Mouse (Mus musculus): Measurements from ENCODE around the gene Pi4k2a. TPM values are rescaled to one million over a fixed set of nuclear protein-coding genes. Genes with fewer than 3 reads are reported as not detected.

Pi4k2a gene
- polyA plus RNA-seq, 2 experiments, result 8.6 to 9.1 TPM

GRCm38 (mm10) chr19:42051351-42051750, 38.9 kb upstream of the Pi4k2a start:
- Histone ChIP-seq H3K27ac (no peak overlapping the region), H3K36me3 (replicated peaks; ENCODE audit: control insufficient read depth, insufficient read depth, low read depth) (no peaks in the 10 kb centered on the region), H3K9me3 (ENCODE audit: control insufficient read depth, low read length) (no peaks in the 10 kb centered on the region), H3K27me3 (ENCODE audit: control insufficient read depth, insufficient read depth, low read length) (no peaks in the 10 kb centered on the region), H3K4me1 (replicated peaks; ENCODE audit: control insufficient read depth in 2 of 2, insufficient read depth in 2 of 2, low read length in 1 of 2) (peaks cover 0 to 2% of the 10 kb centered on the region in 2 experiments; a peak in 1 of 4 replicates), H3K4me3 (ENCODE audit: insufficient read depth in 1 of 2, low read depth in 2 of 2, low read length in 2 of 2) (no peak overlapping the region), H3K4me2 (ENCODE audit: low read depth) (no peak overlapping the region), H3K9ac (replicated peaks) (no peak overlapping the region)
- no peak for TF ChIP-seq EP300 (IDR thresholded peaks at IDR 0.05; ENCODE audit: low read depth)
- no peak for TF ChIP-seq CTCF (IDR thresholded peaks at IDR 0.05; ENCODE audit: low read depth)
- WGBS (ENCODE audit: insufficient replicate concordance), result 67% methylated on average over 3 of the region's 3 CpGs
- ATAC-seq (ENCODE audit: insufficient read depth) (no peak), DNase-seq (ENCODE audit: low read depth in 3 of 3, low spot score in 3 of 3) (no peak)

- Histone ChIP-seq H3K9me3 (ENCODE audit: control insufficient read depth, low read length) (no peaks in the 10 kb centered on the region), H3K9ac (replicated peaks) (no peak within 1 kb of the TSS), H3K27me3 (ENCODE audit: control insufficient read depth, insufficient read depth, low read length) (no peaks in the 10 kb centered on the region), H3K4me2 (ENCODE audit: low read depth) (no peak within 1 kb of the TSS), H3K36me3 (replicated peaks; ENCODE audit: control insufficient read depth, insufficient read depth, low read depth) (no peaks in the 10 kb centered on the region), H3K4me1 (replicated peaks; ENCODE audit: control insufficient read depth in 2 of 2, insufficient read depth in 2 of 2, low read length in 1 of 2) (peaks cover 0 to 2% of the 10 kb centered on the region in 2 experiments; a peak in 1 of 4 replicates), H3K27ac (no peak within 1 kb of the TSS), H3K4me3 (ENCODE audit: insufficient read depth in 1 of 2, low read depth in 2 of 2, low read length in 2 of 2) (no peak within 1 kb of the TSS)
- ATAC-seq (ENCODE audit: insufficient read depth), result no peak
- 68% methylated on average over 4 of the region's 4 CpGs for WGBS (ENCODE audit: insufficient replicate concordance)
- TF ChIP-seq CTCF (IDR thresholded peaks at IDR 0.05; ENCODE audit: low read depth) (no peak), EP300 (IDR thresholded peaks at IDR 0.05; ENCODE audit: low read depth) (no peak)
- no peak for DNase-seq (ENCODE audit: low read depth in 3 of 3, low spot score in 3 of 3)
Measured at GRCm38 (mm10) chr19:42051948-42052347, 38.3 kb upstream of the Pi4k2a start, which contains the start of gene 4933411K16Rik. Gene 4933411K16Rik (plus strand): TSS chr19:42052248.

- DNase-seq (ENCODE audit: low read depth in 3 of 3, low spot score in 3 of 3) (no peak), ATAC-seq (ENCODE audit: insufficient read depth) (no peak)
- H3K27ac ChIP-seq, result no peak overlapping the region
- no peak overlapping the region for H3K9ac ChIP-seq (replicated peaks)
- 66% methylated on average over 6 of the region's 6 CpGs for WGBS (ENCODE audit: insufficient replicate concordance)
- H3K36me3 ChIP-seq (replicated peaks; ENCODE audit: control insufficient read depth, insufficient read depth, low read depth), result no peaks in the 10 kb centered on the region
- H3K4me1 ChIP-seq (replicated peaks; ENCODE audit: control insufficient read depth in 2 of 2, insufficient read depth in 2 of 2, low read length in 1 of 2), result 0 out of 4 replicates have a peak, but pooled peaks cover 0 to 2% of the 10 kb centered on the region in 2 experiments
- H3K27me3 ChIP-seq (ENCODE audit: control insufficient read depth, insufficient read depth, low read length), result no peaks in the 10 kb centered on the region
- H3K4me2 ChIP-seq (ENCODE audit: low read depth), result no peak overlapping the region
- H3K9me3 ChIP-seq (ENCODE audit: control insufficient read depth, low read length), result no peaks in the 10 kb centered on the region
- no peak overlapping the region for H3K4me3 ChIP-seq (ENCODE audit: insufficient read depth in 1 of 2, low read depth in 2 of 2, low read length in 2 of 2)
- TF ChIP-seq CTCF (IDR thresholded peaks at IDR 0.05; ENCODE audit: low read depth), result no peak
Measured at GRCm38 (mm10) chr19:42054255-42054654, 36.0 kb upstream of the Pi4k2a start.

- H3K4me2 ChIP-seq (ENCODE audit: low read depth), result no peak overlapping the region
- 64% methylated on average over 2 of the region's 2 CpGs for WGBS (ENCODE audit: insufficient replicate concordance)
- H3K4me3 ChIP-seq (ENCODE audit: insufficient read depth in 1 of 2, low read depth in 2 of 2, low read length in 2 of 2), result no peak overlapping the region
- TF ChIP-seq EP300 (IDR thresholded peaks at IDR 0.05; ENCODE audit: low read depth) (no peak), CTCF (IDR thresholded peaks at IDR 0.05; ENCODE audit: low read depth) (no peak)
- H3K4me1 ChIP-seq (replicated peaks; ENCODE audit: control insufficient read depth in 2 of 2, insufficient read depth in 2 of 2, low read length in 1 of 2), result no peaks in the 10 kb centered on the region
- no peaks in the 10 kb centered on the region for H3K36me3 ChIP-seq (replicated peaks; ENCODE audit: control insufficient read depth, insufficient read depth, low read depth)
- no peak overlapping the region for H3K9ac ChIP-seq (replicated peaks)
- ATAC-seq (ENCODE audit: insufficient read depth) (no peak), DNase-seq (ENCODE audit: low read depth in 3 of 3, low spot score in 3 of 3) (no peak)
- H3K27me3 ChIP-seq (ENCODE audit: control insufficient read depth, insufficient read depth, low read length), result no peaks in the 10 kb centered on the region
- H3K9me3 ChIP-seq (ENCODE audit: control insufficient read depth, low read length), result no peaks in the 10 kb centered on the region
- no peak overlapping the region for H3K27ac ChIP-seq
Measured at GRCm38 (mm10) chr19:42055881-42056280, 34.4 kb upstream of the Pi4k2a start.

GRCm38 (mm10) chr19:42056719-42057409, 33.4 kb upstream of the Pi4k2a start:
- Histone ChIP-seq H3K4me1 (replicated peaks; ENCODE audit: control insufficient read depth in 2 of 2, insufficient read depth in 2 of 2, low read length in 1 of 2) (no peaks in the 10 kb centered on the region), H3K27ac (no peak overlapping the region), H3K27me3 (ENCODE audit: control insufficient read depth, insufficient read depth, low read length) (no peaks in the 10 kb centered on the region), H3K9me3 (ENCODE audit: control insufficient read depth, low read length) (no peaks in the 10 kb centered on the region), H3K4me2 (ENCODE audit: low read depth) (no peak overlapping the region), H3K36me3 (replicated peaks; ENCODE audit: control insufficient read depth, insufficient read depth, low read depth) (no peaks in the 10 kb centered on the region), H3K4me3 (ENCODE audit: insufficient read depth in 1 of 2, low read depth in 2 of 2, low read length in 2 of 2) (no peak overlapping the region), H3K9ac (replicated peaks) (no peak overlapping the region)
- DNase-seq (ENCODE audit: low read depth in 3 of 3, low spot score in 3 of 3) (no peak), ATAC-seq (ENCODE audit: insufficient read depth) (no peak)
- WGBS (ENCODE audit: insufficient replicate concordance), result 55% methylated on average over 6 of the region's 6 CpGs
- TF ChIP-seq EP300 (IDR thresholded peaks at IDR 0.05; ENCODE audit: low read depth) (no peak), CTCF (IDR thresholded peaks at IDR 0.05; ENCODE audit: low read depth) (no peak)
